Mouse (Mus musculus): ENCODE data around the gene Sars. TPM values are rescaled to one million over a fixed set of nuclear protein-coding genes. Genes with fewer than 3 reads are reported as not detected.

Gene Sars
- 346 and 376 TPM in 2 replicates for polyA plus RNA-seq (2011; ENCODE audit: insufficient read length, low read depth, missing spikeins)

GRCm38 (mm10) chr3:108444698-108445365, at the start of gene Sars:
Gene Sars (minus strand): TSS chr3:108445209.
- Histone ChIP-seq H3K27ac (ENCODE audit: insufficient read depth, low read length) (peak within 1 kb of the TSS; percentile 98), H3K4me3 (ENCODE audit: insufficient read depth, low read length) (peak within 1 kb of the TSS; percentile 92), H3K4me1 (ENCODE audit: control insufficient read depth, insufficient read depth, low read length) (peaks cover 6% of the 10 kb centered on the region)
- TF ChIP-seq POLR2A (IDR thresholded peaks at IDR 0.05; ENCODE audit: low read depth, low read length) (peak; percentile 86), CTCF (IDR thresholded peaks at IDR 0.05; ENCODE audit: borderline replicate concordance, insufficient read depth, low read length) (no peak)

GRCm38 (mm10) chr3:108489968-108490367, 45.0 kb upstream of the Sars start:
- Histone ChIP-seq H3K27ac (ENCODE audit: insufficient read depth, low read length) (no peak overlapping the region), H3K4me3 (ENCODE audit: insufficient read depth, low read length) (no peak overlapping the region), H3K4me1 (ENCODE audit: control insufficient read depth, insufficient read depth, low read length) (no peaks in the 10 kb centered on the region)
- TF ChIP-seq CTCF (IDR thresholded peaks at IDR 0.05; ENCODE audit: borderline replicate concordance, insufficient read depth, low read length) (no peak), POLR2A (IDR thresholded peaks at IDR 0.05; ENCODE audit: low read depth, low read length) (no peak)

- Histone ChIP-seq H3K27ac (ENCODE audit: insufficient read depth, low read length) (no peak overlapping the region), H3K4me3 (ENCODE audit: insufficient read depth, low read length) (no peak overlapping the region), H3K4me1 (ENCODE audit: control insufficient read depth, insufficient read depth, low read length) (no peaks in the 10 kb centered on the region)
- TF ChIP-seq POLR2A (IDR thresholded peaks at IDR 0.05; ENCODE audit: low read depth, low read length) (no peak), CTCF (IDR thresholded peaks at IDR 0.05; ENCODE audit: borderline replicate concordance, insufficient read depth, low read length) (no peak)
Observed at GRCm38 (mm10) chr3:108484749-108485148, 39.7 kb upstream of the Sars start.

GRCm38 (mm10) chr3:108478800-108479199, 33.8 kb upstream of the Sars start:
- no peak overlapping the region for H3K27ac ChIP-seq (ENCODE audit: insufficient read depth, low read length)
- H3K4me3 ChIP-seq (ENCODE audit: insufficient read depth, low read length) = no peak overlapping the region
- H3K4me1 ChIP-seq (ENCODE audit: control insufficient read depth, insufficient read depth, low read length) = no peaks in the 10 kb centered on the region
- no peak for TF ChIP-seq CTCF (IDR thresholded peaks at IDR 0.05; ENCODE audit: borderline replicate concordance, insufficient read depth, low read length)
- TF ChIP-seq POLR2A (IDR thresholded peaks at IDR 0.05; ENCODE audit: low read depth, low read length) = no peak

- TF ChIP-seq CTCF (IDR thresholded peaks at IDR 0.05; ENCODE audit: borderline replicate concordance, insufficient read depth, low read length) (no peak), POLR2A (IDR thresholded peaks at IDR 0.05; ENCODE audit: low read depth, low read length) (no peak)
- no peaks in the 10 kb centered on the region for H3K4me1 ChIP-seq (ENCODE audit: control insufficient read depth, insufficient read depth, low read length)
- H3K27ac ChIP-seq (ENCODE audit: insufficient read depth, low read length) = no peak overlapping the region
- no peak overlapping the region for H3K4me3 ChIP-seq (ENCODE audit: insufficient read depth, low read length)
Observed at GRCm38 (mm10) chr3:108476761-108477619, 32.0 kb upstream of the Sars start.

- TF ChIP-seq CTCF (IDR thresholded peaks at IDR 0.05; ENCODE audit: borderline replicate concordance, insufficient read depth, low read length) = no peak
- TF ChIP-seq POLR2A (IDR thresholded peaks at IDR 0.05; ENCODE audit: low read depth, low read length) = no peak
- Histone ChIP-seq H3K4me1 (ENCODE audit: control insufficient read depth, insufficient read depth, low read length) (no peaks in the 10 kb centered on the region), H3K4me3 (ENCODE audit: insufficient read depth, low read length) (no peak overlapping the region), H3K27ac (ENCODE audit: insufficient read depth, low read length) (no peak overlapping the region)
Observed at GRCm38 (mm10) chr3:108475496-108475895, 30.5 kb upstream of the Sars start.

GRCm38 (mm10) chr3:108474969-108475368, 30.0 kb upstream of the Sars start:
- Histone ChIP-seq H3K27ac (ENCODE audit: insufficient read depth, low read length) (no peak overlapping the region), H3K4me3 (ENCODE audit: insufficient read depth, low read length) (no peak overlapping the region), H3K4me1 (ENCODE audit: control insufficient read depth, insufficient read depth, low read length) (no peaks in the 10 kb centered on the region)
- no peak for TF ChIP-seq CTCF (IDR thresholded peaks at IDR 0.05; ENCODE audit: borderline replicate concordance, insufficient read depth, low read length)

GRCm38 (mm10) chr3:108467760-108468159, 22.8 kb upstream of the Sars start:
- Histone ChIP-seq H3K4me1 (ENCODE audit: control insufficient read depth, insufficient read depth, low read length) (no peaks in the 10 kb centered on the region), H3K4me3 (ENCODE audit: insufficient read depth, low read length) (no peak overlapping the region), H3K27ac (ENCODE audit: insufficient read depth, low read length) (no peak overlapping the region)
- no peak for TF ChIP-seq CTCF (IDR thresholded peaks at IDR 0.05; ENCODE audit: borderline replicate concordance, insufficient read depth, low read length)
- TF ChIP-seq POLR2A (IDR thresholded peaks at IDR 0.05; ENCODE audit: low read depth, low read length) = no peak

- TF ChIP-seq CTCF (IDR thresholded peaks at IDR 0.05; ENCODE audit: borderline replicate concordance, insufficient read depth, low read length) (peak; percentile 38; the same call in 1 of the 2 replicates), POLR2A (IDR thresholded peaks at IDR 0.05; ENCODE audit: low read depth, low read length) (no peak)
- H3K4me1 ChIP-seq (ENCODE audit: control insufficient read depth, insufficient read depth, low read length) = no peaks in the 10 kb centered on the region
- no peak overlapping the region for H3K27ac ChIP-seq (ENCODE audit: insufficient read depth, low read length)
- H3K4me3 ChIP-seq (ENCODE audit: insufficient read depth, low read length) = no peak overlapping the region
Observed at GRCm38 (mm10) chr3:108466425-108466824, 21.4 kb upstream of the Sars start.

GRCm38 (mm10) chr3:108458866-108459265, 13.9 kb upstream of the Sars start:
- Histone ChIP-seq H3K27ac (ENCODE audit: insufficient read depth, low read length) (no peak overlapping the region), H3K4me1 (ENCODE audit: control insufficient read depth, insufficient read depth, low read length) (no peaks in the 10 kb centered on the region), H3K4me3 (ENCODE audit: insufficient read depth, low read length) (no peak overlapping the region)
- no peak for TF ChIP-seq POLR2A (IDR thresholded peaks at IDR 0.05; ENCODE audit: low read depth, low read length)
- no peak for TF ChIP-seq CTCF (IDR thresholded peaks at IDR 0.05; ENCODE audit: borderline replicate concordance, insufficient read depth, low read length)
